Mouse (Mus musculus) layer of hippocampus, adult 8-10 months (tissue): Measurements from ENCODE around the gene Mmp15. TPM values are rescaled to one million over a fixed set of nuclear protein-coding genes. Genes with fewer than 3 reads are reported as not detected.
"Not testable (repeated sequence)": the region's sequence is repeated elsewhere in the genome, so short reads cannot be mapped to it uniquely, and the experiment has no call there.

Source experiments
- DNase-seq, 2 experiments: peaks; one replicate each; pipeline ENCODE4 v3.0.0; 2022; ENCODE audit warnings: low spot score in 2 of 2
- total RNA-seq, 4 experiments: library from RNA; stranded (reverse); gene quantifications; 2 replicates each; pipeline ENCODE4 v1.2.4; 2022

The Mmp15 gene
- total RNA-seq, 4 experiments from 2014 or later, result 13.6 to 14.9 (median 14.8) TPM

DNA sequence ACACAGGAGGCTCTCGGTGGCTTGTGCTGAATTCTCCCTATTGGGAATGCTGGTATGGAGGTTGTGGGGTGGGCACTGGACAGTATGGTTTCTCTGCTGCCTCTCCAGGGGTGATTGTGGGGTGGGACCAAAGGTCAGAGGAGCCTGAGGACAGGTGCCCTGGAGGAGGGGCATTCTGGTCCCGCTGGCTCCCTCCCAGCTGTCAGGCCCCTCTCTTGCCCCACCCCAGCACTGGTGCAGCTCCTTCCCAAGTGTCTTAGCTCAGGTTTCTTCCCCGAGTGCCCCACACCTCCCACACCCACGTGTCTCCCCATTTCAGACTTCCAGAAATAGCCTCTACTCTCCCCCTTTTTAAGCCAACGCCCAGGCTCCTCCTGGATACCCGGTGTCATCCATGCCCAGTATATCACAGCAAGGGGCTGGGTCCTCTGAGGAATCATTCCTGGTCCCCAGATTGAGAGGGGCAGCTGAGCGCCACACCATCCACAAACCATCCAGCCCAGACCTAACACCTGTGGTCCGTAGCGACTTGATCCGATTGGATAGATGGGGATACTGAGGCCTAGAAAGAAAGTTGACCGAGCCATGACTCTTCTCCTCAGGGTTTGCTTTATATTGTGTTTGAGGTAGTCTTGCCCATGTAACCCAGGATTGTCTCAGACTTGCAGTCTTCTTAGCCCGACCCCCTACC lies 24.4 kb downstream of the Mmp15 start:
- DNase-seq, result no peak

- DNase-seq, result no peak
Observed at GRCm38 (mm10) chr8:95377101-95377500, 25.0 kb downstream of the Mmp15 start.

- DNase-seq, result no peak
Observed at GRCm38 (mm10) chr8:95377863-95378291, 25.8 kb downstream of the Mmp15 start.

DNA sequence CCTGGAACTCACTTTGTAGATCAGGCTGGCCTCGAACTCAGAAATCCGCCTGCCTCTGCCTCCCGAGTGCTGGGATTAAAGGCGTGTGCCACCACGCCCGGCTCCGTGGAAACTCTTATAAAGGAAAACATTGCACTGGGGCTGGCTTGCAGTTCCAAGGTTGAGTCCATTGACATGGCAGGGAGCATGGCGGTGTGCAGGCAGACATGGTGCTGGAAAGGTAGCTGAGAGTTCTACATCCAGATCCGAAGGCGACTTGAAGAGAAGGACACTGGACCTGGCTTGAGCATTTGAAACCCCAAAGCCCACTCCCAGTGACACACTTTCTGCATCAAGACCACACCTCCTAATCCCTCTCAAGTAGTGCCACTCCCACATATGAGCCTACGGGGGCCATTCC lies 26.9 kb downstream of the Mmp15 start:
- DNase-seq, result not testable (repeated sequence)

- no peak for DNase-seq
Observed at GRCm38 (mm10) chr8:95380953-95381352, 28.9 kb downstream of the Mmp15 start.

DNA sequence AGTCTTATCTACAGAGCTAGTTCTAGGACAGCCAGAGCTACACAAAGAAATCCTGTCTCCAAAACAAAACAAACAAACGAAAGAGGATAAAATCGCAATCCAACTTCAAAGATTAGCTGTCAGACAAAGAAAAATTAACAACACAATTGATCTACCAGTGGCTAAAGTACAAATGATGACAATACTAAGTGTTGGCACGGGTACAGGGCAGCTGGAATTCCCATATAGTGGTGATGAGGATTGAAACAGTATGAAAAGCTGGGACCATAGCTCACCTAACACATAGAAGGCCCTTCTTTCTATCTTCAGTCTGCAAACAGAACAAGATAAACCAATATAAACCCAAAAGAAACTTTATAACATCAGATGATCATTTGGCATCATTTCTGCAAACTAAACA lies 29.5 kb downstream of the Mmp15 start:
- DNase-seq, result no peak

GRCm38 (mm10) chr8:95384501-95384900 lies 32.4 kb downstream of the Mmp15 start:
- no peak for DNase-seq

- DNase-seq, result no peak
Observed at GRCm38 (mm10) chr8:95386037-95386436, 34.0 kb downstream of the Mmp15 start.

DNA sequence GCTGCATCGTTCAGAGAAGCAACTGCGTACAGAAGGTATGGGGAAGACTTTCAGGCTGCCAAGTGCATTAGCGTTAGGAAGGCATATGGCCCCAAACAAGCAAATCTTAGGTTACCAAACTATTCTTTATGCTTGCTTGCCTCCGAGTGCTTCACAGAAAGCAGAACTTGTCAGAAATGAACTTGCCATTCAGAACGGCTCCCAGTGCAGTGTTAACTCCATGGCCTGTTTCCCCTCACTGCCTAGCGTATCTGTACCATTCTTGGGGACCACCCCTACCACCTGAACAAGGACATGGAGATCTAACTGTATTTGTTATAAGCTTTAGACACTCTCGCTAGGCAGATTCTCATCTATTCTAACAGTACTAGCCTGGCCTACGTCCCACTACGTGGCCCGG lies 35.2 kb downstream of the Mmp15 start:
- no peak for DNase-seq

GRCm38 (mm10) chr8:95387936-95388335 lies 35.9 kb downstream of the Mmp15 start:
- no peak for DNase-seq

DNA sequence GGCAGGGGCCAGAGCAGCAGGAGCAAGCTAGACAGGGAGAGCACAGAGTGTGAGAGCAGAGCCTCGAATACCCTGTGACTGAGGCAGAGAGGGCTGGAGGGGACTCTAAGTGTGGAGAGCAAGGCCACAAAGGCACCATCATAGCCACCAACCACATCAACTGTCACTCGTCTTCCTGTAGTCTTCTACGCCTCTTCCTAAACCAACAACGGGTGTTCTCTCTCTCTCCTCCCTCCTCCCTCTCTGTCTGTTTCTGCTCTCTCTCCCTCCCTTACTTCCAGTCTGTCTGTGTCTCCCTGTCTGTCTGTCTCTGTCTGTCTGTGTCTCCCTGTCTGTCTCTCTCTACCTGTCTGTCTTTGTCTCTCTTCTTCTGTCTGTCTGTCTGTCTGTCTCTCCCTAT lies 38.2 kb downstream of the Mmp15 start:
- DNase-seq, result no peak

DNA sequence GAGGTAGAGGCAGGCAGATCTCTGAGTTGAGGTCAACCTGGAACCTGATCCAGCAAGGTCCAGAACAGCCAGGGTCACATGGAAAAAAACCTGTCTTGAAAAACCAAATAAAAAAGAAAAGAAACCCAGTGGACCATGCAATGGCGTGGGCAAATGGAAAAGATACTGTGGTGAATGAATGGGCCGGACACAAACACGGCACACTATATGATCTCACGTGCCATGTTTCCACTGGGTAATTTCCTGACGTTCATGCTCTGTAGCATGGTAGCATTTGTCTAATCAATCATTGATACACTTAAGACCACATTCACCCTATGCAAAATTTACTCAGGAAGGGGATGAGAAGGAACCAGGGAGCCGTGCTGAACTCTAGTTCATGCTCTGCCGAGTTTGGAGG lies 39.0 kb downstream of the Mmp15 start:
- DNase-seq, result no peak

DNA sequence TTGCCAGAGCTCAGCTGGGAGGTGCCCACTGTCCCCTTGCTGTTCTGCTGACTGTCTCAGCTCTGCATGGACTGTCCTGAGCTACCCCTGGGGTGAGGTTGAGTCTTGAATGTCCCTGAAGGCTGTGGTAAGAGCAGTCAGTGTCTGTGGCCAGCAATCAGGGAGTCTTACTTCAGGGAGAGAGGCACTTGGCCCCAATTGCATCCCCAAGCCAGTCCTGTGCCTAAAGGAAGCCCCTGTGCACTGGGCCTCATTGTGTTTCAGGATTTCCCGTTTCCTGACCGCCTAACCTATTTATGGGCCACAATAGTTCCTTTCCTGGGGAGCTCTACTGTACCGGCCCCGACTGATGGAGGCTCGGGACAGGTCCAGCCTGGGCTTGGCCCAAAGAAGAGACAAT lies 40.5 kb downstream of the Mmp15 start:
- no peak for DNase-seq

DNA sequence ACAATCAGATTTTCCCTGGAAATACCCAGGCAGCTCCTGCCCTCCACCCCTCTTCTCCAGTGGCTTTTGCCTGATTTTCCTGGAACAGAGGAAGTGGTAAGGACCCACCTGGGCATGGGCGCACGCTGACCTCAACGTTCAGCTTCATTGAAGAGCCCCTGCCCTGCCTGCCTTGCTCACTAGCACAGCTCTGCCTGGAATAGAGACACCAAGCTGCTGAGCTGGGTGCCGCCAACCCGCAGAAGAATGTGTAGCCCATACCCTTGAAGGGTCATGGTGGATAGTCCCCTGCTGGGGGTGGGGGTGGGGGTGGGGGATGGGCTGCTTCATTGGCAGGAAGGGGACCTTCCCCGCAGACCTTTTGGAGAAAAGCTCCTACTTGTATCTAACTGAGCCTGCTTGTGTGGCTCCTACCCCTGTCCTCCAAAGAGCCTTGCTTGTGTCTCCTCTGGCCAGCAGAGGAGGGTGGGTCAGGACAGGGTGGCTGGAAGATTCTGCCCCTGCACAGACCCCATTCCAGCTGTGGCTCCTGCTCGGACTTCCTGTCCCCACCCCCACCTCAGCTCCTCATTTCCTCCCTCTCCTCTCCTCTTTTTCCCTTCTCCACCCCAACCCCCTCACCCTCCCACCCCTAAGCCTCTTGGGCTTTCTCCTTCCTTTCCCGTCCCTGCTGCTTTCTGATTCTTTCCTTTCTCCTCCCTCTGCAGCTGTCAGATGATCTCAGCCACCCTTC lies 43.3 kb downstream of the Mmp15 start:
- DNase-seq, result no peak

DNA sequence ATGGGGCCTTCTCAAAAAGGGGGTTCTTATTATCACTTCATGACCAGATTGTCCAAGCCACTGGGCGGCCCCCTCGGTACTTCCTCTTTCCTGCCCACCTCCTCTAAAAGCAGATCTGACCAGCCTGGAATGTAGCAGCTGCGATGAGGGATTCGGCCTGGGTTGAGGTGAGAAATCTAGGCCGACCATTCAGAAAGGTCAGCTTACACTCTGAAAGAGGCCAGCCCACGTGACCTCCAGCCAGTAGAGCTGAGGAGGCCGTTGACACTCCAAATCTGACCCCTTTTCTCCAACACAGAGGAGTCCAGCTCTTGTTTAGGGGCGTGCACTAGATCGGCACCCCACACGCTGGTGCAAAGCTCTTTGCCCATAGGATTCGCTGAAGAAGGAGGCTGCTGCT lies 44.7 kb downstream of the Mmp15 start:
- DNase-seq, result no peak

DNA sequence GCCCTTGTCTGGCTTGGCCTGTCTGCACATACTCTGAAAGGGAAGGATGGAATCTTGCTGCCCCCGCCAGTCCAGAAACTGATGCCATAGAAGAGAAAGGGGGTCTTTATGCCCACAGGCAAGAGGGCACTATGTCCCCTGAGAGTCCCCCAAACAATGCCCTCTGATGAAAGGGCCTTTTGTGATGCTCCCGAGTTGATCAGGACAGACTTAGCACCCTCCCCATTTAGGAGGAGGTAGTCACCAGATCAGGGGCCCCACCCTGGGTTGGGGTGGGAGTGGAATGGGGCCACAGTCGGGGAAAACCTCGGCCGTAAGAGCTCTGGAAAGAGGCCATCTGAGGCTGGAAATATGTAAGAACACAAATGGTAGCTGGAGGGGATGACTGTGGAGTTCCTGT lies 45.1 kb downstream of the Mmp15 start:
- DNase-seq, result no peak

- DNase-seq, result no peak
Observed at GRCm38 (mm10) chr8:95399131-95399530, 47.1 kb downstream of the Mmp15 start.

- DNase-seq, result no peak
Observed at GRCm38 (mm10) chr8:95401091-95401490, 49.0 kb downstream of the Mmp15 start.

- no peak for DNase-seq
Observed at GRCm38 (mm10) chr8:95409518-95409917, 57.5 kb downstream of the Mmp15 start.

- DNase-seq, result no peak
Observed at GRCm38 (mm10) chr8:95411309-95411972, 59.4 kb downstream of the Mmp15 start.

- no peak for DNase-seq
Observed at GRCm38 (mm10) chr8:95422193-95422810, 70.2 kb downstream of the Mmp15 start.
